Mouse (Mus musculus) cerebellum, postnatal 25 days (tissue): ENCODE measurements around the gene Gm5431.

Source experiments
- DNase-seq, 2 experiments: peaks; one replicate each; pipeline ENCODE4 v3.0.0; 2021; ENCODE audit warnings: mixed read lengths in 2 of 2

Gm5431 gene

DNA sequence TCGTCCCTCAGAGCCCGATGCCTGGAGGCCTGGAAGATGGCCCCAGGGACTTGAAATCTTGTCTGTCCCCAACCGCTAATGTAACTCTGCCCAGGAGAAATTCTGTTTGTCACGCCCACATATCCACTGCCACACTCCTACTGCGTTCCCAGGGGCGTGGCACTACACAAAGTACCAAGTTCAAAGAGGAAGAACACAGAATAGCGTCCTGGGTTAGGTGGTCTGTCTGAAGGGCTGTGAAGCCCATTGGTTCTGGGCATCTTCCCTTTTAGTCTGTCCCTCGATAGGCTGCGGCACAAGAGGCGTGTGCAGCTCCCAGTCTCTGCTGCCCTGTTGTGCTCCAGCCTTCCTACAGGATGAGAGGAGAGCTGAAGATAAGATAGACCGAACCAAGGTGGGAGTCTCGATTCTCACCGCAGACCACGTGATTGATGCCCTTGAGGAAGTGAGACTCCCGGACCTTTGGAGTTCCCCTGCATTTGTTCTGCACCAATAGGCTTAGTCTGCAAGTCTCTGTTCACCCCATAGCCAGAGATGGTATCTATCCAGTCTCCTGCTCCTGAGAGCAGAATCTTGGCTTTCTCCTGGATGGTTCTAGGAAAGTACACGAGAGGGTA, 63.7 kb downstream of the Gm5431 start:
- DNase-seq = peak in 1 of 2 experiments; percentile 24
